Mouse (Mus musculus): ENCODE measurements around the gene Setd5.
A peak's percentile ranks its signal among the peaks of the same experiment; 100 is the strongest.

The Setd5 gene

DNA sequence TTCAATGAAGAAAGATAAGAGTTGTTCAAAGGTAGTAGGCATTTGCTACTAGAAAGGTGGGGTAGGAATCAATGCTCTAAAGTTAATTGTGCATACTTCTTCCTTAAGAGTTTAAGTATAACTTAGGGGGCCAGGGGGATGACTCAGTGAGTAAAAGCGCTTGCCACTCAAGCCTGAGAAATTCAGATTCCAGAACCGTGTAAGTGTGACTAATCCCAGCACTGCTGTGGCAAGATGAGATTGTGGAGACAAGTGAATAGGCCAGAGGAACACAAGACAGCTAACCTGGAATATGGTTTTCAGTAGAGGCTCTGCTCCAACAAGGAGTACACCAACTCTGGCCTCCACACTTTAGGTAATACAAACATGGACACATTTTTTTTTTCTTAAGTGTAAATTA, 56.2 kb downstream of the Setd5 start:
- DNase-seq (ENCODE audit: low spot score) = no peak

- DNase-seq (ENCODE audit: low spot score) = no peak
Measured at GRCm38 (mm10) chr6:113141389-113142094, 64.4 kb downstream of the Setd5 start.

DNA sequence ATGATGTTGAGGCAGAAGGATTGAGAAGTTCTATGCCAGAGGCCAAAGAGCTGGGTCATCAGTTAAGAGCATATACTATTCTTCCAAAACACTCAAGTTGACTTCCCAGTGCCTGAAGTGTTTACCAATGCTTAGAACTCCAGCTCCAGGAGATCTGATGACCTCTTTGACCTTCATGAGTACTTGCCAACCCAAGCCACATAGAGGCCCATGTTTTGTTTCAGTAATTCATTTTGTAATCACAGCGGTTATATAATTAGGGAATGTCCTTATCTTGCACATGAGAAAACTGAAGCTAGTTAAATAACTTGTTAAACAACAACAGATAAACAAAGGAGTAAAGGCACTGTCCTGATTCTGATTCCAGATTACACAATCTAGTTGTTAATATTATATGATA, 67.6 kb downstream of the Setd5 start:
- no peak for DNase-seq (ENCODE audit: low spot score)

GRCm38 (mm10) chr6:113145249-113145648, 68.1 kb downstream of the Setd5 start:
- no peak for DNase-seq (ENCODE audit: low spot score)

DNA sequence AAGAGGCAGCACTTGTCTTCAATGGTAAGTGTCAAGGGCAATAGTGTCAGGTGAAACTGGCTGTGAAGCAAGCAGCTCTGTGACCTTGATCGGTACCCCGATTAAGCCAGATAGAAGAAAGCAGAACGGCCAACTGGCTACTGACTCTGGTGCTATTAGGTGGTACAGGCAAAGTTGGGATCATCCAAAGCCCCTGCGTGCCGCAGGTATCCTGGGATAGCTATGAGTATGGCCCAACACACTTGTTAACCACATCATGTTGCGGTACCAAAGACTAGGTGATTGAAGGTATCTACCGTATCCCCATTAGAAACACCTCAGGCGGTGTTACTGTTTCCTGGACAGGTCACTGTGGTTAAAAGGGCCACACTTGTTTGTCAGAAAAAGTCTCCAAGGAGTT, 76.9 kb downstream of the Setd5 start:
- no peak for DNase-seq (ENCODE audit: low spot score)

GRCm38 (mm10) chr6:113154886-113155285, 77.7 kb downstream of the Setd5 start:
- DNase-seq (ENCODE audit: low spot score) = no peak

DNA sequence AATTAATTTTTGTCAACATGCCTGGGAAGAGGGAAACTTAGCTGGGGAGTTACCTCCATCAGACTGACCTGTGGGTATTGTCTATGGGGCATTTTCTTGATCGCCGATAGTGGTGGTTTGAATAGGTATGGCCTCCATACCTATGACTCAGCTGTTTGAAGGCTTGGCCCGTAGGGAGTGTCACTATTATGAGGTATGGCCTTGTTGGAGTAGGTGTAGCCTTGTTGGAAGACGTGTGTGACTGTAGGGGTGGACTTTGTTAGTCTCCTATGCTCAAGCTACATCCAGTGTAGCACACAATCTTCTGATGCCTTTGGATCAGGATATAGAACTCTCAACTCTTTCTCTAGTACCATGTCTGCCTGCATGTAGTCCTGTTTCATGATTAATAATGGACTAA, 78.9 kb downstream of the Setd5 start:
- no peak for DNase-seq (ENCODE audit: low spot score)

DNA sequence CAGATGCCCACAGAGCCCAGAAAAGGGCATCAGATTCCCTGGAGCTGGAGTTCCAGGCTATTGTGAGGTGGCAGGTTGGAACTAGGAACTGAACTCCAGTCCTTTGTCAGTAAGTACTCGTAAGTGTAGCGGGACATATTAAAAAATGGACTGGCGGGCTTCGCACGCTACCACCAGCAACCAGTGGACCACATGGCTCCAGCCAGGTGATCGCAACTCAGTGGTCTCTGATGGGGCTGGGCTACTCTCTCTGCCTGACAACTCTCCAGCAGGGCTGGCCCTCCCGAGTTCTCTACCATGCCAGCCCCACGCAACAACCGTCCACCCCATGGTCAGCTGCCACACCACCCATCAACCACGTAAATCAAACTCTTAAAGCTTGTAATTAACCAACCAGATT, 82.9 kb downstream of the Setd5 start:
- DNase-seq (ENCODE audit: low spot score) = no peak

GRCm38 (mm10) chr6:113161982-113162381, 84.8 kb downstream of the Setd5 start:
- no peak for DNase-seq (ENCODE audit: low spot score)

GRCm38 (mm10) chr6:113163513-113163912, 86.3 kb downstream of the Setd5 start:
- DNase-seq (ENCODE audit: low spot score) = no peak

GRCm38 (mm10) chr6:113166661-113167251, 89.6 kb downstream of the Setd5 start:
- DNase-seq (ENCODE audit: low spot score) = peak; percentile 39

DNA sequence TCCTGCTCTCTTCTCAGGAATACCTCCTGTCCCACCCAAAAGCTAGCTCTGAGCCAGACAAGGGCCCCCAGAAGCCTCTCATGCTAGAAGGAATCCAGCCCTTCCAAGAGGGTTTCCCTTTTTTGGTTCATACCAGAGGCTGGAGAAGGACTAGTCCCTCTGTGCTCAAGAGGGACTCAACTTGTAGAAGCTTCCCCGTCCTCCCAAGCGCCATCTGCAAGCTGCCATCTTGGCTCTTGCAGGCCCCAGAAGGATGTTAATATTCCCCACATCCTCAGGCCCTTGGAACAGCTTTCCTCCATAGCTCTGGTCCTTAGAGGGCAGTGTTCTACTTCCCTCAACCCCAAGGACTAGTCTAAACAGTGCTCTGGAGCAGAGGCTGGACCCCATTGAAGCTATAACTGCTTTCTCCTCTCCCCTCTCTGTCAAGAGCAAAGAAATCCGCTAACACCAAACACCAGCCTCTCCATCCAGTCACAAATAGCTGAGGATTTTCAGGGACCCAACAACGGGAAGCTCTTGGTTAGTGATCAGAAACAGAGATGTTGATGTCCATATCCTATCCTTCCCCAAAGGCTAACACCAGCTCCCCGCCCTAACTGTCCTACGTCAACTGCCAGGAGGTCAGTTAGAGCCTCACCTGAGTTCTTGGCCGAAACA, 91.3 kb downstream of the Setd5 start:
- DNase-seq (ENCODE audit: low spot score) = no peak

DNA sequence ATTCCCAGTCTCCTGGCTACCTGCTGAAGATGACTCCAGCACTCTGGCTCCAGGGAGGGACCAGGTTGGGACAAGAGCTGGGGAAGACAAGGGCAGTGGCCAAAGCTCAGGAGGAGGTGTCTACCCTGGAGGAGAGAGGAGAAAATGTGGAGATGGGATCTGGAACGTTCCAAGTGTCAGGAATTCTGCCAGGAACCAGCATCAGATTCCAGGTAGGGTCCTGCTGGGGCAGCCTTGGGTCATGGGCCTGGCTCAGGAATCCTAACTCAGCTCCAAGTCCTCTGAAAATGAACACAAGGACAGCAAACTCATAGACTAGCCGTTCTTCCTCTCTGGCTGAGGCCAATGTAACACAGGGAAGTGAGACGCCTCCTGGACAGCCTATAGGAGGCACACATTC, 92.7 kb downstream of the Setd5 start:
- DNase-seq (ENCODE audit: low spot score) = no peak

DNA sequence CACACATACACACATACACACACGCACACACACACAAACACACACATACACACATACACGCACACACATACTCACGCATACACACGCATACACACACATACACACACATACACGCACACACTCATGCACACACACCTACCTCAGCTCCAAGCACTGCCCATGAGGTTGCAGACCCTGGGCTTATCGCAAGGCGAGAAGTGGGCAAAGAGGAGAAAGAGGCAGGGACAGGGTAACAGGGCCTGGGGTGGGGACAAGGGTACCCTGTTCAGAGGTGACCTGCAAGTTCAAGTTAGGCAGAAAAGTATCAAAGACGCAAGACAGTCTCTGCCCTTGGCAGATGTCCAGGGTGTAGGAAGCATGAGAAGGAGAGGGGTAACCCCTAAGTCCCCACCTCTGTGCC, 93.5 kb downstream of the Setd5 start:
- no peak for DNase-seq (ENCODE audit: low spot score)

- DNase-seq (ENCODE audit: low spot score) = no peak
Measured at GRCm38 (mm10) chr6:113172011-113172410, 94.8 kb downstream of the Setd5 start.

GRCm38 (mm10) chr6:113172568-113172967, 95.4 kb downstream of the Setd5 start:
- DNase-seq (ENCODE audit: low spot score) = peak; percentile 49

DNA sequence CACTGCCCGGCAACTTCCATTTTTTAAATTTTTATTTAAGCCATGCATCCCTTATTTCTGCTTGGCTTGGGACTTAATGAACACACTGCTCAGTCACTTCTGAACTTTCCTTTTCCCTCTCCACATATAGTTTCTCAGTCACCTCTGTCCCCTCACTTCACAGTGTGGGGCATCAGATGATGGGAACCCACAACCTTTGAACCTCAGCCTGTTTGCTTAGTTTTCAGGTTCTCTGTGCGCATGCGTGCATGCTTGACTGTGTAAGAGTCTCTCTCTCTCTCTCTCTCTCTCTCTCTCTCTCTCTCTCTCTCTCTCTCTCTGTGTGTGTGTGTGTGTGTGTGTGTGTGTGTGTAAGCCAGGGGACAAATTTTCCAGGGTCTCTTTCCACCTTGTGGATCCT, 98.3 kb downstream of the Setd5 start:
- no peak for DNase-seq (ENCODE audit: low spot score)

- DNase-seq (ENCODE audit: low spot score) = no peak
Measured at GRCm38 (mm10) chr6:113176613-113177012, 99.4 kb downstream of the Setd5 start.

- DNase-seq (ENCODE audit: low spot score) = peak; percentile 51
Measured at GRCm38 (mm10) chr6:113178286-113179194, 101.4 kb downstream of the Setd5 start.

DNA sequence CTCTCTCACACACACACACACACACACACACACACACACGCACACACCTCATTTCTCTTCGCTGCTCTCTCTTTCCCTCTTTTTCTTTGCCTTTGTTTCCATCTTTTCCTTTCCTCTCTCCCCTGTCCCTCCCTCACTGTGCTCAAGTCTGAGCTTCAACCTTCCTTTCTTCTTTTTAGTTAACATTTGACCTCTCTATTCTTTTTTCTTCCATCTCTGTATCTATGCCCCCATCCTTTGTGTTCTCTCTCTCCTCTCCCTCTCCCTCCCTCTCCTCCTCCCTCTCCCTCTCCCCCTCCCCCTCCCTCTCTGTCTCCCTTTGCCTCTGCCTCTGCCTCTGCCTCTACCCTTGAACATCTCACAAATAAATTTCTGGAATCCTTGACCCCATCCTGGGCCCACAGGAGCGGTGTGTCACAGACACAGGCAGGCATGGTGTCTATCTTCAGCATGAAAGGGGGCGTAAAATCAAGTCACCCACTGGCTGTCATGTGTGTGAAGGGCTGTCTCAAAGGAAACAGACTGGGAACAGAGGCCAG, 102.1 kb downstream of the Setd5 start:
- no peak for DNase-seq (ENCODE audit: low spot score)

DNA sequence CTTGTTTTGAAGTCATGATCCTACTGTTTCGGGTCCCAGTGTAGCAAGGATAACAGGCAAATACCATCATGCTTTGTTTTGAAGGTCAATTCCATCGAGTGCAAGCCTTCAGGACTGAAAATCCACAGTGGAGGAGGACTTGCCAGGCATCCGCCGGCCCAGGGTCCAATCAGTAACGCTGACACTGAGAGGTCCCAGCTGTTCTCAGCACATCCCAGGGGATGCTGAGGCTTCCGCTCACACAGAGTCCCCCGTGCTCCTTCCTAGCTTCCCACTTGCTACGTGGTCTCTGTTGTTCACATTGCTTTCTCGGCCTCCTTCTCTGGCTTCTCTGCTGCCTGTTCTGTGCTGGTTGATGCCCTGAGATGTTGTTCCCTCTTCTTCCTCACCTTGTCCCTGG, 107.0 kb downstream of the Setd5 start:
- DNase-seq (ENCODE audit: low spot score) = no peak

DNA sequence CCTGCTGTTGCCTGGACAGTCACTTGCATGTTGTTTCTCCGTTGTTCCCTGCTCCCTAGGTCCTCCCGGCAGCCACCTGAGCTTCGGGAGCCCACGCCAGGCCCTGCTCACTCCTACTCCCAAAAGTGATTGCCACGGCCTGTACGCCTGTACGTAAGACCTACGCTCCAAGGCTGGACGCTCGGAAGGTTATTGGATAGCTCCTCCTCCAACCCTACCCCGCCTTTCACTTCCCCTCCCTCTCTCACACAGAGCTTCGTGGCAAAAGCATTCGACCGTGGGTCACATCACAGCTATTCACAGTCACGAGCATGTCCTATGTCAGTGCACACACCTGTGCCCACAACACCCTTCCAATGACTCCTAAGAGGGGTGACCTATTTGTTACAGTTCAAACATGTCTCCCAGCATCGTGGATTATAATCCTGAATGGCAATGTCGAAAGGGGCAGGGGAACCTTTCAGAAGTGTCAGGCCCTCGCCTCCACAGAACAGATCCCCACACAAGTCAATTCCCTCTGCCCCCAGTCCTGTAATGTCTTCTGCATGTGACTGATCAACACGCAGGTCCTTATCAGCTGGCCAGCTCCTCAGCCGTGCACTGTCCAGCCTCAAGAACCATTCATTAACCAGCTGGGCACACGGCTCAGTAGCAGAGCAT, 107.8 kb downstream of the Setd5 start:
- DNase-seq (ENCODE audit: low spot score) = no peak
